Mouse (Mus musculus): ENCODE measurements around the gene Mysm1.
A peak's percentile ranks its signal among the peaks of the same experiment; 100 is the strongest.

Mysm1 gene

GRCm38 (mm10) chr4:94978590-94979499, at the start of gene Mysm1:
Mysm1 (minus strand) TSS chr4:94979100.
- peak; percentile 83 to 89 for DNase-seq (ENCODE audit: low spot score in 2 of 2)

GRCm38 (mm10) chr4:95025847-95026600, 47.1 kb upstream of the Mysm1 start:
- no peak for DNase-seq (ENCODE audit: low spot score in 2 of 2)

GRCm38 (mm10) chr4:95023350-95023953, 44.6 kb upstream of the Mysm1 start:
- no peak for DNase-seq (ENCODE audit: low spot score in 2 of 2)

- DNase-seq (ENCODE audit: low spot score in 2 of 2) = no peak
These were observed 43.0 kb upstream of the Mysm1 start for GRCm38 (mm10) chr4:95021649-95022637.

- no peak for DNase-seq (ENCODE audit: low spot score in 2 of 2)
These were observed 41.3 kb upstream of the Mysm1 start for GRCm38 (mm10) chr4:95020201-95020600.

GRCm38 (mm10) chr4:95018221-95018620, 39.3 kb upstream of the Mysm1 start:
- no peak for DNase-seq (ENCODE audit: low spot score in 2 of 2)

- DNase-seq (ENCODE audit: low spot score in 2 of 2) = no peak
These were observed 33.8 kb upstream of the Mysm1 start for GRCm38 (mm10) chr4:95012706-95013105.

- DNase-seq (ENCODE audit: low spot score in 2 of 2) = no peak
These were observed 33.4 kb upstream of the Mysm1 start for GRCm38 (mm10) chr4:95012256-95012655.

GRCm38 (mm10) chr4:95008175-95009057, 29.5 kb upstream of the Mysm1 start:
- peak; percentile 66 to 68 for DNase-seq (ENCODE audit: low spot score in 2 of 2)

GRCm38 (mm10) chr4:95007759-95008158, 28.9 kb upstream of the Mysm1 start:
- DNase-seq (ENCODE audit: low spot score in 2 of 2) = no peak

GRCm38 (mm10) chr4:95005251-95005830, 26.4 kb upstream of the Mysm1 start:
- DNase-seq (ENCODE audit: low spot score in 2 of 2) = no peak

- DNase-seq (ENCODE audit: low spot score in 2 of 2) = no peak
These were observed 22.3 kb upstream of the Mysm1 start for GRCm38 (mm10) chr4:95001043-95001775.

GRCm38 (mm10) chr4:95000147-95000546, 21.2 kb upstream of the Mysm1 start:
- no peak for DNase-seq (ENCODE audit: low spot score in 2 of 2)

- DNase-seq (ENCODE audit: low spot score in 2 of 2) = no peak
These were observed 20.3 kb upstream of the Mysm1 start for GRCm38 (mm10) chr4:94999249-94999648.

- DNase-seq (ENCODE audit: low spot score in 2 of 2) = no peak
These were observed 17.0 kb upstream of the Mysm1 start for GRCm38 (mm10) chr4:94995862-94996261.

GRCm38 (mm10) chr4:94990204-94990603, 11.3 kb upstream of the Mysm1 start:
- no peak for DNase-seq (ENCODE audit: low spot score in 2 of 2)

- DNase-seq (ENCODE audit: low spot score in 2 of 2) = no peak
These were observed 8.8 kb upstream of the Mysm1 start for GRCm38 (mm10) chr4:94987725-94988124.

- no peak for DNase-seq (ENCODE audit: low spot score in 2 of 2)
These were observed 608 bp upstream of the Mysm1 start for GRCm38 (mm10) chr4:94979500-94979915.

- DNase-seq (ENCODE audit: low spot score in 2 of 2) = no peak
These were observed 5.6 kb downstream of the Mysm1 start for GRCm38 (mm10) chr4:94973321-94973720.

Data from frontal cortex, postnatal 25 days (tissue).